Mouse (Mus musculus): ENCODE results near the gene Bud23.
A peak's percentile ranks its signal among the peaks of the same experiment; 100 is the strongest.

The Bud23 gene

DNA sequence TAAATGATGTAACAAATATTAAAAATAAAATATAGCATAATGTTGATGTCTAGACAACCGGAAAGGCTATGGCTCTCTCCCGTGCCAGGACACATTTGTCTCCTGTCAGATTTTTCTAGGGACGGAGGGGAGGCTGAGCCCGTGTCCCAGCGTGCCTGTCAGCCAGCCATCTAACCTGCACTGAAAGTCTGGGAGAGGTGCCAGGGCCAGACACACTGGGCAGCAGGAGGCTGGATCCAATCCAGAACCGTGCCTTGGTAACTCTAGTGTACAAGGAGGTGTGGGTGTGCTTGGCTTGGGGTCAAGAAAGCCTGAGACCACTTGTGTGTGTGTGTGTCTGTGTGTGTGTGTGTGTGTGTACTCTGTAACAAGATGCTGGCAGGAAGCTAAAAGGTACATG is 42.9 kb downstream of the Bud23 start:
- DNase-seq (ENCODE audit: low spot score): peak; percentile 82

- no peak for DNase-seq (ENCODE audit: low spot score)
Measured at GRCm38 (mm10) chr5:135016224-135016759, 48.5 kb downstream of the Bud23 start.

DNA sequence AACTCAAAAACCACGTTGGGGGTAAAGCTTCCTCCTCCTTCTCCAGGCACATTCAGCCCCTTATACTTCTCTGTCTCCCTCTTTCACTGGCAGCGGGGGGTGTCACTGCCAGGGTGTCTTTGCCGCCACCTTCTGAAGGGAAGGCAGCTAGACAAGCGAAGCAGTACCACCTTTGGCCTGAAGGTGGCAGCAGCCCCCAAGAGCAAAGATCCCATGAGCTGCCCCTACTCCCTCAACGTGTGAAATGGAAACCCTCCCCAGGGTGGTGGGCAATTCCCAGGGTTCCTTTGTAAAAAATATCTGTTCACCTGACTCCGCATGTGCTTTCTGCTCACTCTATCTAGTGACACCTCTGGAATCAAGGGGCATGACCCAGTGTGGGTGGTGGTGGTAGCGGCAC is 49.3 kb downstream of the Bud23 start:
- DNase-seq (ENCODE audit: low spot score): peak; percentile 94

GRCm38 (mm10) chr5:135012671-135013441 is 51.9 kb downstream of the Bud23 start:
- peak; percentile 92 for DNase-seq (ENCODE audit: low spot score)

DNA sequence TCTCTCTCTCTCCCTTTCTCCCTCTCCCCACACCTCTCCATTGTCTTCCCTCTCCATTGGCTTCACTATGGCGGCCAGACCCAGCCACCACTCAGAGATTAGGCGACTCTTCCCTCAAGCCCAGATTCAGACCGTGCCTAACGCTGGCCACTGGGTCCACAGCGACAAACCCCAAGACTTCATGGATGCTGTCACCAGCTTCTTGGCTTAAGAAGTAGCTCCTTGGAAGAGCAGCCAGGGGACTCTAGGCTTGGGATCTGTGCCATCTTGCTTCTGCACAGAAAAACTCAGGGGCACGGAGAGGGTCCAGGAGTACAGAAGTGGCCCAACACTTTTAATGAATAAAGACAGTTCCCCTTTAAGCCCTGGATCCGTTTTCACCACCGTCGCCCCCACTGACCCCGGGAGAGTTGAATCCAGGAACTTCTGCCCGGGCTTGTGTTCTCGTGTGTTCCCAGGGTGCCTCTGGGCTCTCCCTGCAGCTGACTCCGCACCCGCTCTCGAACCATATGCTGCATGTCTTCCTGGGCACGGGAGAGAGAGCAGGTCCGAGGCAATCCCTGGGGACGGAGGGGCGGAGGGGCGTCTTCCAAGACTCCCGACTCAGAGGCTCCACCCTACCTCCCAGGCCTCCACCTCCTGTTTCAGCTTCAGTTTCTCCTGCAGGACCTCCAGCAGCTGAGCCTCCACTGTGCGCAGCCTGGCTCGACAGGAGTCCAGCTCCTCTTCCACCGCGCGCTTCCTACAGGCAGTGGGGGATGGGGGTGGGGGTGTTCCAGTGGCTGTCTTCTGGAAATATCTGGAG is 52.7 kb downstream of the Bud23 start:
- DNase-seq (ENCODE audit: low spot score): peak; percentile 56

DNA sequence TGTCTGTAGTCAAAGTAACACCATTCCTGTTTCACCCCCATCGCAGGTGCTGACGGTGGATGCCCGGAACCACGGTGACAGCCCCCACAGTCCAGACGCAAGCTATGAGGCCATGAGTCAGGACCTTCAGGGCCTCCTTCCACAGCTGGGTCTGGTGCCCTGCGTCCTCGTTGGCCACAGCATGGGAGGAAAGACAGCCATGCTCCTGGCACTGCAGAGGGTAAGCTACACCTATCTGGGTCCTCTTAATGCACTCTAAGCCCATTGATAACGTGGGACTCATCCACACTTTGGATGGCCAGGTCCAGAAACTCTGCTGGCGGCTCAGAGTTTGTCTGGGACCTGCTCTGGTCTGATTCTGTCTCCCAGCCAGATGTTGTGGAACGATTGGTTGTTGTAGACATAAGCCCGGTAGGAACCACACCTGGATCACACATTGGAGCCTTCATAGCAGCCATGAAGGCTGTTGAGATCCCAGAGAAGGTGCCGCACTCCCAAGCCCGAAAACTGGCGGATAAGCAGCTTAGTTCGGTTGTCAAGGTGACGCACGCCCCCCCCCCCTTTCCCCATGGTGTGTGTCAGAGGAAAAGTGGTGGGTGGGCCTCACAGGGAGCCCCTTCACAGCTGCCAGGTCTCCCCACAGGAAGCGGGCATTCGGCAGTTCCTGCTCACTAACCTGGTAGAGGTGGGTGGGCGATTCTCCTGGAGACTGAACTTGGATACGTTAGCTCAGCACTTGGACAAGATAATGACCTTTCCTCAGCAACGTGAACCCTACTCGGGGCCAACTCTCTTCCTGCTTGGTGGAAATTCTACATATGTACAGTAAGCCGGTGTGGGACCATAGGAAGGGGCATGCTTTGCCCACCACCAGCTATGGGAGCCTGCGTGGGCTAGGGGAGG is 53.7 kb downstream of the Bud23 start:
- DNase-seq (ENCODE audit: low spot score): no peak

DNA sequence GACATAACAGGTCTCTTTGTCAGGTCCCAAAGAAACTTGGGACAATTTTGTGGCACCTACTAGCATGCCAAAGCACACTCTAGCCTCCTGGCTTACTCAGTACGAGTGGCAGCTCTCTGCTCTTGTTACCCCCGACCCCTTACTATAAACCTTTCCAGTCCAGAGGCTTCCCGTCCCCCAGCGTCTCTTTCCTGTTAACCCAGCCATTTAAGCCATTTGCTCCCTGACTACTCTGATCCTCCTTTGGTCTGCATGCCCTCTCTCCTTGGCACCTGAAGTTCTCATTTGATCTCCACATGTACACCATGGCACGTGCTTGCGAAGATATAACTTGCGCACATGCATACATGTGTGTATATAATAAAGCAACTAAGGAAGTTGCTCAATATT is 54.4 kb downstream of the Bud23 start:
- no peak for DNase-seq (ENCODE audit: low spot score)

DNA sequence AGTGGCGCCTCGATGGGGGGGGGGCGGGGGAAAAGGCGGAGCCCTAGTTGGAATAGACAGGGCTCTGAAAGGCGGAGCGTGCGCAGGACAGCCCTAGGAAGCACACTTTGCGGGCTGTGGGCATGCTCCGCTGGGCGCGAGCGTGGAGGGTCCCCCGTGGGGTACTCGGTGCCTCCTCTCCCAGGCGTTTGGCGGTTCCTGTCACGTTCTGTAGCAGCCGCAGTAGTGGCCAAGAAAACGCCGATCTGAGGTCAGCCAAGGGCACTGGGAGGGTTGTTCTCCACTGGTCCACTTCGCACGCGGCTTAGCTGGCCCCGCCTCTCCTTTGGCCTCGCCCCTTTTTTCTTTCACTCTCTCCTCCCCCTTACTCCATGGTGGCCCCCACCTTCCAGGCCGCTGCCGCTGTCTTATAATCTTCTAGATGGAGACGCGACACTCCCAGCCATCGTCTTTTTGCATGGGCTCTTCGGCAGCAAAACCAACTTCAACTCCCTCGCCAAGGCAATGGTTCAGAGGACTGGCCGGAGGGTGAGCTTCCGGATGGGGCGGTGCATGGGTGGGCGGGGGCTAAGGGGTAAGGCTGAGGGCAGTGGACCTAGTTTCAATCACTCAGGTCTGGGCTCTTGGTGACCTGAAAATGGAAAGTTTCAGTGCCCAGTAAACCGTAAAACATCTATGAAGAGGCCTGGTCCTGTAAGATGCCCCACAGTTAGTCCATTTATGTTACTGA is 55.0 kb downstream of the Bud23 start:
- peak; percentile 91 for DNase-seq (ENCODE audit: low spot score)

- DNase-seq (ENCODE audit: low spot score): peak; percentile 99
Measured at GRCm38 (mm10) chr5:135008671-135009589, 55.8 kb downstream of the Bud23 start, which contains the start of gene Abhd11. TSS of gene Abhd11 (plus strand) at chr5:135009152.

- peak; percentile 74 for DNase-seq (ENCODE audit: low spot score)
Measured at GRCm38 (mm10) chr5:135007802-135008571, 56.8 kb downstream of the Bud23 start.

Data from testis, postnatal 10 days (tissue).